Mouse (Mus musculus) cerebellum, adult 2 months (tissue): Measurements from ENCODE around the gene Dusp22. TPM values are rescaled to one million over a fixed set of nuclear protein-coding genes. Genes with fewer than 3 reads are reported as not detected.

ENCODE experiments used
- DNase-seq, 2 experiments: peaks; one replicate each; pipeline ENCODE4 v3.0.0; 2021
- H3K27ac ChIP-seq: fragments of 200-500 bp; 2 replicates; pipeline ENCODE4 v1.5.1; 2012; ENCODE audit warnings: low read length, control low read depth, inconsistent platforms; ENCODE audit not compliant: insufficient read depth
- H3K27me3 ChIP-seq: fragments of 200-500 bp; 2 replicates; pipeline ENCODE4 v1.6.1; 2012; ENCODE audit warnings: inconsistent platforms, mild to moderate bottlenecking, low read length, moderate library complexity; ENCODE audit not compliant: control insufficient read depth, insufficient read depth
- H3K4me1 ChIP-seq: fragments of 200-500 bp; 2 replicates; pipeline ENCODE4 v1.6.1; 2011; ENCODE audit warnings: low read length; ENCODE audit not compliant: control insufficient read depth, insufficient read depth
- H3K4me3 ChIP-seq: fragments of 200-500 bp; replicated peaks from 2 replicates; pipeline ENCODE3; 2011; ENCODE audit warnings: mild to moderate bottlenecking, low read depth, low read length, control low read depth; ENCODE audit not compliant: insufficient read depth
- CTCF ChIP-seq: fragments of 200-500 bp; IDR thresholded peaks from 2 replicates; pipeline ENCODE4 v1.5.1; 2011; ENCODE audit warnings: low read depth, mild to moderate bottlenecking, control low read depth, low read length, moderate library complexity, borderline replicate concordance; ENCODE audit not compliant: insufficient read depth
- POLR2A ChIP-seq: fragments of 200-500 bp; IDR thresholded peaks from 2 replicates; pipeline ENCODE4 v1.6.1; 2011; ENCODE audit warnings: low read length, control low read depth, borderline replicate concordance; ENCODE audit not compliant: insufficient read depth
- WGBS: fragments of 180-500 bp; shearing (Covaris S2); methylation state at CpG from one replicate; pipeline ENCODE4 v1.1.7; 2018; 5-methylcytosine and 5-hydroxymethylcytosine counted together
- polyA plus RNA-seq: library from polyadenylated mRNA; depleted of rRNA; stranded (reverse); fragments of >200 nt; gene quantifications from 2 replicates; pipeline ENCODE4 v1.2.3, GENCODE M21; 2012

Dusp22 gene
- polyA plus RNA-seq, 1 experiment, result 28.1 TPM

DNA sequence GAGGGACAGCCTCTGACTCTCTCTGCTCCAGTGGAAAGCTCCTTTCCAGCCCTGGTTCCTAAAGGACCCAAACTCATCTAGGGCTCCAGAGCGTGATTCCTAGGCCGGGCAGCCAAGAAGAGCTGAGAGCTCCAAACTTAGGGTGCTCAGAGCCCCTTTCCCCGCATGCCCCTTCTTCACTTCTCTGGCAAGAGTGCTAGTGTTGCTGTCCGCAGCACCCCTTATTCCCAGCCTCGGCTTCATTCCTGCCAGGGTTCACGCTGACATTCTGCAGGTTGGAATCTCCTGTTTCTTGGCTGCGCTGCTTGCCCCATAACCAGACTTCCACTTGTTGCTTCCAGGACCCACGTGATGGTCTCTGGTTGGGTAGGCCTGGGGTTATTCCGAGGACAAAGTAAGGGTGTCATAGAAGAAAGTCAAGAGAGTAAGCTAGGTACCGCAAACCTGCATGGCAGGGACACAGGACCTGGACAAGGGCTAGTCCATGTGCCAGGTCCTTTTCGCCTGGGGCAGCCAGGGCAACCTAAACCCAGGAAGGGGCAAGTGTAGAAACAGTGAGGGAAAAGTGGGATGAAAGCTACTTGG is 89.8 kb downstream of the Dusp22 start:
- Histone ChIP-seq H3K27ac (no peak overlapping the region), H3K27me3 (no peaks in the 10 kb centered on the region; the same call in 1 of the 2 replicates), H3K4me1 (no peaks in the 10 kb centered on the region), H3K4me3 (no peak overlapping the region)
- TF ChIP-seq POLR2A, result no peak
- TF ChIP-seq CTCF, result no peak
- 4% methylated on average over 11 of the region's 11 CpGs for WGBS
- DNase-seq, result no peak

DNA sequence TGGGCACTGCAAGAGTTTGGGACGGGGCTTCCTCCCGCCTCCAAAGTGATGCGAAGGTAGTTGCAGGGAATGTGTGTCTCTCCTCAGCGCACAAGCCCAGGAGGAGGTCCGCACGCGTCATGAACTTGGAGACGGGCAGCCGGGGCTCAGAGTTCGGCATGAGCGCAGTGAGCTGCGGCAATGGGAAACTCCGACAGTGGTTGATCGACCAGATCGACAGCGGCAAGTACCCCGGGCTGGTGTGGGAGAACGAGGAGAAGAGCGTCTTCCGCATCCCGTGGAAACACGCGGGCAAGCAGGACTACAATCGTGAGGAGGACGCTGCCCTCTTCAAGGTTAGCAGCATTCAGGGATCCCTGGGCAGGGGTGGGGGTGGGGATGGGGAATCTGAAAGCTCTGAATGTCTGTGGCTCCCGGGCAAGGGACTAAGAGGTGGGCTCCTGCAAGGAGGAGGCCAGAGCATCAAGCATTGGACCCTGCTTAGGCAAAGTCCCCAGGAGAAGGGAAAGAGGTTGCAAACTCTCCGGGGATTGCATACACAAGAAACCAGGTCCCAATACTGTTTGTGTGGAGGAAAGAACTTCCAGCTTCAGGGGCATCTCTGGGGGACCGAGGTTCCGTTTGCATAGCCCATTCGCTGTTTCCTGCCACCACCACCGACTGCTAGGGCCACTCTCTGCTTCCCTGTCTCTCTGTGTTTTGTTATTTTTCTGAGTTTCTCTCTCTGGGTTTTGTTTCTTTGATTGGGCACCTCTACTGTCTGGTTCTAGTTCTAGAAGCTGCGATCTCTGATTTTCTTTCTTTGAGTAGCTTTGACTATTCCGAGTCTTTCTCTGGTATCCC is 90.9 kb downstream of the Dusp22 start:
- 3% methylated on average over 33 of the region's 33 CpGs for WGBS
- TF ChIP-seq CTCF (no peak), POLR2A (no peak)
- DNase-seq, result no peak
- H3K27me3 ChIP-seq, result no peaks in the 10 kb centered on the region; the same call in 1 of the 2 replicates
- no peak overlapping the region for H3K4me3 ChIP-seq
- no peaks in the 10 kb centered on the region for H3K4me1 ChIP-seq
- H3K27ac ChIP-seq, result no peak overlapping the region

DNA sequence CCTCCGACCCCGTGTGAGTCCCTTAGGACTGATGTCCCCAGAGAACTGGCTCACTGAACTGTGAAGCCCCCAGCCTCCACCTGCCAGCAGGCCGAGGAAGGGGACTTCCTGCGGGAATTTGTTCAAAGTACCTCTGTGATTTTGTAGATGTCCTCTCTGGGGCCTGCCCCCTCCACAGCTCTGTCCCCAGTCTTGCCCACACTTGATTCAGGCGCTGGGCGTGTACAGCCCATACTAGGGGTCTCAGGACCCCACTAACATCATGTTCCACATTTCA is 91.4 kb downstream of the Dusp22 start:
- no peak for DNase-seq
- Histone ChIP-seq H3K27ac (no peak overlapping the region), H3K27me3 (no peaks in the 10 kb centered on the region; the same call in 1 of the 2 replicates), H3K4me3 (no peak overlapping the region), H3K4me1 (no peaks in the 10 kb centered on the region)
- WGBS, result 33% methylated on average over 6 of the region's 6 CpGs
- no peak for TF ChIP-seq CTCF
- TF ChIP-seq POLR2A, result no peak

DNA sequence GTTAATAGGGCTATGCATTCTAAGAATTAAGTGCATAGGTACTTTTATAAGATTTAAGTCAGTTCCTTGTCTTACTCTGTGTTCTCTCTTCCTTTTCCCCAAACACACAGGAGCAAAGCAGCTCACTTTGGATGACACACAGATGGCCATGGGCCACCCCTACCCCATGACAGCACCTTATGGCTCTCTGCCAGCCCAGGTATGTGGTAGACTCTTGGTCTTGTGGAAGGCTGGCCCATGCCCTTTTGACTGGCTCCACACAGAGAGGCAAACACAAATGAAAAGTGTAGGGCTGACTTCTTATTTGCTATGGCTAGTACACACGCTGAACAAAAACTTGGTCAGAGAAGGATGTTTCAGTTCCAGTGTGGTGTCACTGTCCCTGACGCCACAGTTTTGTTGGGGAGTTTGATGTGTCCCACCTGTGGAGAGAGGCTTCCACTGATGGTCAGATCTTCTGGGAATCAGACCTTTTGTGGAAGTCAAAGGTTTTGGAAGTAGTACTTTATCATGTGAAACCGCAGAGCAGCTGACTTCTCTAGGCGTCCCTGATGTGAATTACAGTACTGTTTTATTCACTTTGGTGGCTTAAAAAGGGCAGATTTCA is 92.9 kb downstream of the Dusp22 start:
- WGBS, result 79% methylated on average over 4 of the region's 4 CpGs

DNA sequence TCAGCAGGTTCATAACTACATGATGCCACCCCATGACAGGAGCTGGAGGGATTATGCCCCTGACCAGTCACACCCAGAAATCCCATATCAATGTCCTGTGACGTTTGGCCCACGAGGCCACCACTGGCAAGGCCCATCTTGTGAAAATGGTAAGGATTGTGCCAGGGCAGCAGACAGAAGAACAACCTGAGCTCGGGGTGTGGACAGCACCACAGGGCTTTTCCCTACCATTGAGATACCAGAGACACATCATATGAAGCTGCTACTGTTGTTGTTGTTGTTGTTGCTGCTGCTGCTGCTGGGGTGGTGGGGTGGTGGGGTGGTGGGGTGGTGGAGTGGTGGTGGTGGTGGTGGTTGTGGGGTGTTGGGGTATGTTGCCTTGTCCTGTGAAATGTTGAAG is 93.6 kb downstream of the Dusp22 start:
- no peak overlapping the region for H3K4me3 ChIP-seq
- DNase-seq, result no peak
- no peaks in the 10 kb centered on the region for H3K4me1 ChIP-seq
- TF ChIP-seq POLR2A (no peak), CTCF (no peak)
- no peak overlapping the region for H3K27ac ChIP-seq
- 70% methylated on average over 3 of the region's 3 CpGs for WGBS
- no peaks in the 10 kb centered on the region; the same call in 1 of the 2 replicates for H3K27me3 ChIP-seq

More for the DNA sequence above, 92.9 kb downstream of the Dusp22 start:
- no peaks in the 10 kb centered on the region; the same call in 1 of the 2 replicates for H3K27me3 ChIP-seq
- H3K27ac ChIP-seq, result no peak overlapping the region
- TF ChIP-seq CTCF (no peak), POLR2A (no peak)
- DNase-seq, result no peak
- no peak overlapping the region for H3K4me3 ChIP-seq
- H3K4me1 ChIP-seq, result no peaks in the 10 kb centered on the region

DNA sequence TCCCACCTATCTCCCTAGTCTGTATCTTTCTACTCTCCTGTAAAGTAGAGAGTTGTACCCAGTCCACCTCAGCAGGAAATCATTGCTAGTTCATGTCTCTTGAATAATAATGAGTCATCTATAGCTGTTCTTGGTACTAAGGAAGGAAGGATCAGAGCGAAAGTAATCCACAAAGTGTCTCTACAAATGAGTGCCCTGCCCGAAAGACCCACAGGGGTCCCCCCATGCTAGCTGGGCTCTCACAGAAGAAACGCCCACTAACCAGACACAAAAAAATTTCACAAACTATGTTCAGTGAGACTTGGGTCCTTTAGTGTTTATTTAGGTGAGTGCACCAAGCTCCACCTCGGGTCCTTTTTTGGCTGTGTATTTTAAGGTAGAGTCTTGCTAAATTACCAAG is 94.3 kb downstream of the Dusp22 start:
- Histone ChIP-seq H3K4me3 (no peak overlapping the region), H3K4me1 (no peaks in the 10 kb centered on the region), H3K27ac (no peak overlapping the region), H3K27me3 (no peaks in the 10 kb centered on the region; the same call in 1 of the 2 replicates)
- TF ChIP-seq CTCF, result no peak
- TF ChIP-seq POLR2A, result no peak
- no peak for DNase-seq
- WGBS, result 78% methylated on average over 4 of the region's 4 CpGs

DNA sequence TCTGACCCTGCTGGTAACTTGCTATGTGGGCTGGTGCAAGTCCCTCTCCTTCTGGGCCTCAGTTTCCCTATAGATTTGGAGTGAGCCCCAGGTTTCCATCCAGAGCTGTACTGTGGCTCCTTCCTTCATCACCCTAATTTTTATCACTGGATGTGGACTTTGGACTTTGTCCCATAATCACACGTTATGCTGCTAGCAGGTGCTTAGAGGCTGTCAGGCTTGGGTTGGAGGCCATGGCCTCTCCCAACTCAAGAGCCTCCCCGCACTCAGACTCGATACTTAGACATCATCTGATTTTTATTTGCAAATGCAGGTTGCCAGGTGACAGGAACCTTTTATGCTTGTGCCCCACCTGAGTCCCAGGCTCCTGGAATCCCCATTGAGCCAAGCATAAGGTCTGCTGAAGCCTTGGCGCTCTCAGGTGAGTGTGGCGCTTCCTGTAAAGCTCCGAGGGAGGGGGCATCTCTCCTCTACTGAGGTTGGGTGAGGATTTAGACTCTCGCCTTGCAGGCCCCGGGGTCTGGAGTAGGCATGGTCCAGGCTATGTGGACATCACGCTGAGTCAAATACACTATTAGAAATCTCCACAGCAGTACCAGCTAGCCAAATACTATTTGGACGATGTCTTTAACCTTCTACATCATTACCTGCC is 95.2 kb downstream of the Dusp22 start:
- no peak overlapping the region for H3K4me3 ChIP-seq
- 85% methylated on average over 10 of the region's 10 CpGs for WGBS
- DNase-seq, result no peak
- H3K27ac ChIP-seq, result no peak overlapping the region
- no peaks in the 10 kb centered on the region; the same call in 1 of the 2 replicates for H3K27me3 ChIP-seq
- H3K4me1 ChIP-seq, result no peaks in the 10 kb centered on the region
- no peak for TF ChIP-seq POLR2A
- TF ChIP-seq CTCF, result no peak
